Mouse (Mus musculus) left cerebral cortex, postnatal 25 days (tissue): ENCODE data around the gene Olfr1052. TPM values are rescaled to one million over a fixed set of nuclear protein-coding genes. Genes with fewer than 3 reads are reported as not detected.
"Not testable (repeated sequence)": the region's sequence is repeated elsewhere in the genome, so short reads cannot be mapped to it uniquely, and the experiment has no call there.

Experiments used
- DNase-seq, 2 experiments: peaks; one replicate each; pipeline ENCODE4 v3.0.0; 2022; ENCODE audit warnings: low spot score in 2 of 2, mixed read lengths in 1 of 2
- intact Hi-C: fragments of 180-260 bp; cut with DNase I; formaldehyde crosslinking; loops from one replicate; pipeline ENCODE4 v1.15.1; 2025
- total RNA-seq, 2 experiments: library from RNA; stranded (reverse); gene quantifications; 2 replicates each; pipeline ENCODE4 v1.2.3; 2021

The Olfr1052 gene
- not detected for total RNA-seq

DNA sequence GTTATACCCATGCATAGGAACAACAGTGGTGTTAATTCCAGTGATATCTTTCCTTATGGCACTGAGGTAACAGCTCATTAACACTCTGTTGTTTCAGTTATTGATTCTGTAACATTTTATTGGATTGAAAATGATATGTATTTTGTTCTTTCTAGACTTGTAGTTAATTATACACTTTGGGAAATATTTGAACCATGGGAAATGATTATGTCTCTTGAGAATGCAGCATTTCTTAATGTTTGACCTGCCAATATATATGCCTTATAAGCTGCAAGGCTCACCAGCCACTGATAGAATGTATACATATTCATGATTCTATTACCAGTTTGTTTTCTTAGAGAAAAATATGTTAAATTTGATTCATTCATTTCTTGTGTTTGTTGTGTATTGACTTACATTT is at the start of gene Olfr1052:
Gene Olfr1052 (plus strand): TSS at position 301 of the 400 bp plus-strand sequence.
- no peak for DNase-seq
- intact Hi-C loops = no loop called here

DNA sequence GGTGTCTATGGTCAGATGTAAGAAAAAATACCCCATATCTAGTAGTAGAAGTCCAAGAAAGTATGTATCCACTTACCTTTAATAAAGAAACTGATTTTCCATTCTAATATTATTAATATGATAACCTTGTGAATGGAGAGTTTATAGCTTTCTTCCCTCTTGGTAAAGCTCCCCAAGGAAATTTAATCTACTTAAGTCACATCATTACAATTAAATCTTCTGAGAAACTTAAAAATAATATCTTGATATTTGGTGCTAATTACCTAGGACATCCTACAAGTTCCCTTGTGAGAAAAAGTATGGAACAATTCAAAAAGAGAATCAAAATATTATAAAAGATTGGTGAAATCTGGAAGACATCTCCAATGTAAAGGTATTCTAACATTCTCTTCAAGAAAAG is 34.0 kb upstream of the Olfr1052 start, which contains the start of gene Olfr1049:
Gene Olfr1049 (minus strand): TSS at position 101 of the 400 bp plus-strand sequence.
- DNase-seq, intact Hi-C loops: not testable (repeated sequence)

DNA sequence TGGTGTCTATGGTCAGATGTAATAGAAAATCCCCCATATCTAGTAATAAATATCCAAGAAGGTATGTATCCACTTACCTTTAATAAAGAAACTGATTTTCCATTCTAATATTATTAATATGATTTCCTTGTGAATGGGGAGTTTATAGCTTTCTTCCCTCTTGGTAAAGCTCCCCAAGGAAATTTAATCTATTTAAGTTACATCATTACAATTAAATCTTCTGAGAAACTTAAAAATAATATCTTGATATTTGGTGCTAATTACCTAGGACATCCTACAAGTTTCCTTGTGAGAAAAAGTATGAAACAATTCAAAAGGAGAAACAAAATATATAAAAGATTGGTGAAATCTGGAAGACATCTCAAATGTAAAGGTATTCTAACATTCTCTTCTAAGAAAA is 13.3 kb upstream of the Olfr1052 start, which contains the start of gene Olfr1051:
Gene Olfr1051 (minus strand): TSS at position 101 of the 400 bp plus-strand sequence.
- intact Hi-C loops, DNase-seq: not testable (repeated sequence)

DNA sequence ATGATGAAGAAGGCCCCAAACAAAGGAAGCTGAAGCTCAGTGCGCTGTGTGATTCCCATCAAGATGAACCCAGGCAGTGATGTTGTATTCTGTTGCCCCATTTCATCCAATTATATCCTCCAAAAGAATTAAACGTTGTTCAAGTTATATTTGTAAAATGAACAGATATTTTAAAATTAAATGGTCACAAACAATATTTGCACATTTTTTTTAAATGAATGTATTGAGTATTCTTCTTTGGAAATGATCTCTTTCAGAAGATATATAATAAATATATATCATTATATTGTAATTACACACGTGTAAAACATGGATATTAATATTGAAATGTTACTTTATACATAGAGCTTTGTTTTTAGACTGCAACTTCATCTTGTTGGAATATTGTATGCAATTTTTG is 22.9 kb downstream of the Olfr1052 start, which contains the start of gene Olfr1053:
Gene Olfr1053 (minus strand): TSS at position 101 of the 400 bp plus-strand sequence.
- DNase-seq = no peak
- intact Hi-C loops = no loop called here

DNA sequence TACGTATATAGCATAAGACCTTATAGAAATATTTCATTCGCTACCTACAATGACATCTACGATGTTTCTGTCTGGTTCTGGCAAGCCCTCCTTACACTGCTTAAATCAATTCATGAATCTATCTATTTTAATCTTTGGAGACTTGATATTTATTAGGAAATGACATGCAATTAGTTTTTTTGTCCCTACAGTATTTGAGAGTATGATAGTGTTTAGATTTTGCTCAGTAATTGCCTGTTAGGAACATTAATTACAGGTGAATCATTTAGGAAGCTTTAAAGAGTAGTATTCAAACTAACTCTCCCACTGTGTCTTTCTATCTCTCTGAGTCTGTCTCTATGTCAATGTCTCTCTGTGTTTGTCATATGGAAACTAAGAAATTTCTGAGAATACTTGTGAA is 43.1 kb downstream of the Olfr1052 start, which contains the start of gene Olfr1054:
Gene Olfr1054 (minus strand): TSS at position 101 of the 400 bp plus-strand sequence.
- DNase-seq = no peak
- intact Hi-C loops = no loop called here

Other genes with a start within 250 kb of the Olfr1052 start
- not detected for gene Olfr1034, start 246.6 kb upstream of the Olfr1052 start, total RNA-seq
- gene Olfr1036, start 218.5 kb upstream of the Olfr1052 start, total RNA-seq = not detected
- not detected for gene Olfr1037, start 205.1 kb upstream of the Olfr1052 start, total RNA-seq
- gene Olfr1039, start 156.5 kb upstream of the Olfr1052 start, total RNA-seq = not detected
- gene Olfr1040, start 145.7 kb upstream of the Olfr1052 start, total RNA-seq = not detected
- gene Olfr1042, start 130.6 kb upstream of the Olfr1052 start, total RNA-seq = not detected
- not detected for gene Olfr1043, start 124.9 kb upstream of the Olfr1052 start, total RNA-seq
- not detected for gene Olfr1044, start 114.6 kb upstream of the Olfr1052 start, total RNA-seq
- gene Olfr52, start 106.8 kb upstream of the Olfr1052 start, total RNA-seq = not detected
- gene Olfr1045, start 89.4 kb upstream of the Olfr1052 start, total RNA-seq = not detected
- not detected for gene Olfr1046, start 73.1 kb upstream of the Olfr1052 start, total RNA-seq
- not detected for gene Olfr1047, start 61.1 kb upstream of the Olfr1052 start, total RNA-seq
- not detected for gene Olfr1048, start 52.2 kb upstream of the Olfr1052 start, total RNA-seq
- not detected for gene Olfr1049, start 34.1 kb upstream of the Olfr1052 start, total RNA-seq
- gene Olfr1051, start 13.4 kb upstream of the Olfr1052 start, total RNA-seq = not detected
- gene Olfr1053, start 22.8 kb downstream of the Olfr1052 start, total RNA-seq = not detected
- not detected for gene Olfr1054, start 43.0 kb downstream of the Olfr1052 start, total RNA-seq
- not detected for gene Olfr1055, start 57.8 kb downstream of the Olfr1052 start, total RNA-seq
- gene Olfr1056, start 70.0 kb downstream of the Olfr1052 start, total RNA-seq = not detected
- not detected for gene Olfr1057, start 85.9 kb downstream of the Olfr1052 start, total RNA-seq
- gene Olfr1058, start 96.1 kb downstream of the Olfr1052 start, total RNA-seq = not detected
- gene Olfr1061, start 121.6 kb downstream of the Olfr1052 start, total RNA-seq = not detected
- not detected for gene Olfr1062, start 134.3 kb downstream of the Olfr1052 start, total RNA-seq
- not detected for gene Olfr1065, start 158.1 kb downstream of the Olfr1052 start, total RNA-seq
- not detected for gene Olfr1066, start 163.8 kb downstream of the Olfr1052 start, total RNA-seq
- gene Olfr228, start 194.9 kb downstream of the Olfr1052 start, total RNA-seq = not detected
- not detected for gene Olfr1076, start 216.0 kb downstream of the Olfr1052 start, total RNA-seq